Mouse (Mus musculus) neural tube, embryonic 12.5 days (tissue): Measurements from ENCODE around the gene Bcl2l1. TPM values are rescaled to one million over a fixed set of nuclear protein-coding genes. Genes with fewer than 3 reads are reported as not detected.
A peak's percentile ranks its signal among the peaks of the same experiment; 100 is the strongest.

ENCODE experiments used
- ATAC-seq: fragments of 200-750 bp; cut with Nextera tagmentation; 2 replicates; pipeline ENCODE4 v1.8.0; 2017; ENCODE audit warnings: low read depth, mild to moderate bottlenecking, moderate TSS enrichment, moderate library complexity; ENCODE audit not compliant: low FRiP score
- H3K27ac ChIP-seq: fragments of 300-500 bp; sonication (generic); 2 replicates; pipeline ENCODE4 v1.5.1; 2016
- H3K27me3 ChIP-seq: fragments of 300-500 bp; sonication (generic); replicated peaks from 2 replicates; pipeline ENCODE4 v1.6.1; 2016; ENCODE audit warnings: mild to moderate bottlenecking
- H3K36me3 ChIP-seq: fragments of 300-500 bp; sonication (generic); 2 replicates; pipeline ENCODE4 v1.6.1; 2016; ENCODE audit warnings: mild to moderate bottlenecking
- H3K4me1 ChIP-seq: fragments of 300-500 bp; sonication (generic); 2 replicates; pipeline ENCODE4 v1.6.1; 2016
- H3K4me2 ChIP-seq: fragments of 300-500 bp; sonication (generic); replicated peaks from 2 replicates; pipeline ENCODE4 v1.6.1; 2016; ENCODE audit warnings: mild to moderate bottlenecking
- H3K4me3 ChIP-seq: fragments of 300-500 bp; sonication (generic); 2 replicates; pipeline ENCODE4 v1.5.1; 2016
- H3K9ac ChIP-seq: fragments of 300-500 bp; sonication (generic); 2 replicates; pipeline ENCODE4 v1.6.1; 2016; ENCODE audit warnings: mild to moderate bottlenecking
- H3K9me3 ChIP-seq: fragments of 300-500 bp; sonication (generic); 2 replicates; pipeline ENCODE4 v1.6.1; 2016; ENCODE audit warnings: mild to moderate bottlenecking
- WGBS: fragments of 180-500 bp; shearing (Covaris S2); methylation state at CpG from one replicate; pipeline ENCODE4 v1.1.7; 2016; 5-methylcytosine and 5-hydroxymethylcytosine counted together
- polyA plus RNA-seq: library from polyadenylated mRNA; unstranded; fragments of >200 nt; fragmentation: Nextera tagmentation; extraction: Ambion mirVana; gene quantifications from 2 replicates; pipeline ENCODE4 v1.2.1, GENCODE M21; 2016

Gene Bcl2l1
- polyA plus RNA-seq, 1 experiment from 2014 or later, result 153 TPM

DNA sequence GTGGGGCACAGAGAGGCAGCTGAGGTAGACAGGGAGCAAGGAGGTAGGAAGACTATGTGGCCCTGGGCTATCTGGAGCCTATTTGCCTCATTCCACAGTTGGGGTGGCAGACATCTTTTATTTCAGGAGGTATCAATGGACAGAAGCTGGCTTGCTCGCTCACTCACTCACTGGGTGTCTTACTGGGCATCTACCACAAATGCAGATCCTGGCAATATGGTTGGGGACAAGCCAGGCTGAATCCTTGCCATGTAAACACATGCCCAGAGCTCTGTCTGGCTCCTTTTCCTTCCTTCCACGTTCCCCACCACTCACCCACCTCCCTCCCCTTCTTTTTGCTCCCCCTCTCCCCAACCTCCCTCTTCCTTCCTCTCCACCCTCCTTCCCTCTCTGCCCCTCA, 74.0 kb downstream of the Bcl2l1 start:
- no peaks in the 10 kb centered on the region for H3K36me3 ChIP-seq
- H3K9me3 ChIP-seq, result no peaks in the 10 kb centered on the region
- H3K4me1 ChIP-seq, result peaks cover 15% of the 10 kb centered on the region
- ATAC-seq, result no peak
- H3K27ac ChIP-seq, result no peak overlapping the region
- H3K4me3 ChIP-seq, result no peak overlapping the region
- no peaks in the 10 kb centered on the region; the same call in 1 of the 2 replicates for H3K27me3 ChIP-seq
- no peak overlapping the region for H3K4me2 ChIP-seq
- no peak overlapping the region for H3K9ac ChIP-seq
- 77% methylated on average over 2 of the region's 2 CpGs for WGBS

DNA sequence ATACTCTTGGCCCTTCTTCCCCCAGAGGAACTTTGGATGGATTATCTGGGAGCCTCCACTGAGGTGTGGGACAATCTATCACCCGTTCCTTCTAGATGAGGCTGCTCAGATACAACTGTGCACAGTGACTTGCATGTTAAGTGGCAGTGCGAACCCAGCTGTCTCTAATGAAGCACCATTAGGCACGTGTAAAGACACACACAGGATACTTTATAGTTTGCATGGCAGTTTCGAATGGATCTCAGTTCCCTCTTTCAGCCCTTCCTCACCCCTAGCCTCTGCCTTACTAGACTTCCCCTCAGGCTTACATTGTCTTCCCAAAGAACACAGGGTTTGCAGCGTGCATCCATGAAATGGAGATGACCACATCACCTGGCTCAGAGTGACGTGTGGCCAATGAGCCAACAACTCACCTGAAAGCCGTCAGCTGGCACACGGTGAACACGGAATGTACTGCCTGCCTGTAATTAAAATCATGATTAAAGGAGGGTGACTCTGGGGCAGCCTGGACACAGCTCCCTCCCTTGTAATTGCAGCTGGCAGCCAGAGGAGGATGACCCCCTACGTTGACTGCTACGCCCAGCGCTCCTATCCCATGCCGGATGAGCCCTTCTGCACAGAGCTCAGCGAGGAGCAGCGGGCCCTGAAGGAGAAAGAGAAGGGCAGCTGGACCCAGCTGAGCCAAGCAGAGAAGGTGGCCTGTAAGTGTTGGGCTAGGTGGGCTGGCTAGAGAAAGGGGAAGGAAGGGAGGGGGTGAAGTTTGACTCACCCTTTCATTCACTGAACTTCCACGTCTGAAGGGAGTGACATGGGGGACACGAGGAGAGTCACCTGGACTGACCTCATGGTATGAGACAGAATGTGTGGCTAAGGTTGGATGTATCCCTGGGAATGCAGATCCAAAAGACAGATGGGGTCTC, 74.8 kb downstream of the Bcl2l1 start:
- H3K36me3 ChIP-seq, result no peaks in the 10 kb centered on the region
- WGBS, result 55% methylated on average over 17 of the region's 17 CpGs
- H3K9me3 ChIP-seq, result no peaks in the 10 kb centered on the region
- H3K27ac ChIP-seq, result no peak overlapping the region
- H3K4me3 ChIP-seq, result no peak overlapping the region
- H3K27me3 ChIP-seq, result no peaks in the 10 kb centered on the region; the same call in 1 of the 2 replicates
- H3K9ac ChIP-seq, result no peak overlapping the region
- no peak overlapping the region for H3K4me2 ChIP-seq
- peaks cover 15% of the 10 kb centered on the region for H3K4me1 ChIP-seq
- ATAC-seq, result no peak

DNA sequence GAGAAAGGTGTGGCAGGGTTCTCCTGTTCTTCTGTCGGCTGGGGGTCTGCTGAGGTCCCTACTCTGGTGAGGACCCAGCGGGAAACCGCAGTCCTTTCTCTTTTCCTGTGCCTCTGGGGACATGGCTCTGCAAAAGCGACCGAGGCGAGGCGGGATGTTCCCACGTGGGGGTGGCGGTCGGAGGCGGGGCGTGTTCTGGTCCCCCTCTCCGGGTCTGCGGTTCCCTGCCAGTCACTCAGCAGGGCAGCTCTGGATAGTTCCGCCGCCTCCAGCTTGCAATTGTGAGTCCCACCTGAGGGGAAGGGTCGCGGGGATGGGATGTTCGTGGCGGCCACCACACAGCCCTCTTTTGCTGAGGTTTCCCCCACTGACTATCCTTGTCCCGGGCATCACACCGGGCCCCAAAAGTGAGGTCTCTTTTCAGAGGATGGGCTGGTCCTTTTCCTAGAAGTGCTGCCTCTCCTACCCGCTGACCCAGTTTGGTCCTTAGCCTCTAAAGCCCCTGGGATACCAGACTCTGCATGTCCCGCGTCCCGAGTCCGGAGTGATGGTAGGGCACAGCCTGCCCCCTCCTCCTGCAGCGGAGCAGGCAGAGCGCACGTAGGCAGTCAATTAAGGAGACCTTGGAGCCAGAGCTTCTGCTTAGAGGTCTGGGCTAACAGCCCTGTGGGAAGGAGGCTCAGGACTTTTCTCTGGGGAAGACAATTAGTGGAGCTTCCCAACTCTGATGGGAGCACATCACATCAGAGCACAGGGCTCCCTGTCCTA, 77.4 kb downstream of the Bcl2l1 start, which contains the start of gene Cox4i2:
Gene Cox4i2, plus strand, starts transcription at position 230 of the 768 bp plus-strand sequence.
- no peaks in the 10 kb centered on the region for H3K9me3 ChIP-seq
- no peaks in the 10 kb centered on the region; the same call in 1 of the 2 replicates for H3K27me3 ChIP-seq
- no peak within 1 kb of the TSS for H3K27ac ChIP-seq
- H3K4me1 ChIP-seq, result peaks cover 15% of the 10 kb centered on the region
- H3K4me3 ChIP-seq, result no peak within 1 kb of the TSS
- WGBS, result 2% methylated on average over 30 of the region's 30 CpGs
- H3K4me2 ChIP-seq, result peak within 1 kb of the TSS; percentile 57
- ATAC-seq, result no peak
- no peaks in the 10 kb centered on the region for H3K36me3 ChIP-seq
- peak within 1 kb of the TSS; percentile 47 for H3K9ac ChIP-seq

DNA sequence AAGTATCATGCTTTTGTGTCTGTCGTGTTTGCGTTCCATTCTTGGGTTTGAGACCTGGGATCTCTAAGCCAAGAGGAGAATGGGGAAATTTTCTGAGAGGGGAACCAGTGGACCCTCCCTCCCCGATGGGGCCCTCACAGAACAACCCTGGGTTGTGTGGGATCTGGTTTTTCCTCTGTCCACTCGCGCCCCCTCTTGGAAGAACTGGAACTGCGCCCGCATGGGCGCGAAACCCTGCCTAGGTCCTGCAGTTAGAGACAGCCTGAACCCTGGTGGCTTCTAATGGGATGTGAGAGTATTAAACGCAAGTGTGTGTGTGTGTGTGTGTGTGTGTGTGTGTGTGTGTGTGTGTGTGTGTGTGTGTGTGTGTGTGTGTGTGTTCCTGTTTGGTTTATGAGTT, 89.1 kb downstream of the Bcl2l1 start:
- peaks cover 39% of the 10 kb centered on the region for H3K4me1 ChIP-seq
- no peaks in the 10 kb centered on the region for H3K36me3 ChIP-seq
- no peaks in the 10 kb centered on the region for H3K27me3 ChIP-seq
- no peaks in the 10 kb centered on the region for H3K9me3 ChIP-seq
- H3K4me3 ChIP-seq, result no peak overlapping the region
- WGBS, result 24% methylated on average over 10 of the region's 10 CpGs
- no peak overlapping the region for H3K27ac ChIP-seq
- H3K9ac ChIP-seq, result no peak overlapping the region
- no peak overlapping the region for H3K4me2 ChIP-seq
- ATAC-seq, result no peak; the same call in 1 of the 2 replicates

DNA sequence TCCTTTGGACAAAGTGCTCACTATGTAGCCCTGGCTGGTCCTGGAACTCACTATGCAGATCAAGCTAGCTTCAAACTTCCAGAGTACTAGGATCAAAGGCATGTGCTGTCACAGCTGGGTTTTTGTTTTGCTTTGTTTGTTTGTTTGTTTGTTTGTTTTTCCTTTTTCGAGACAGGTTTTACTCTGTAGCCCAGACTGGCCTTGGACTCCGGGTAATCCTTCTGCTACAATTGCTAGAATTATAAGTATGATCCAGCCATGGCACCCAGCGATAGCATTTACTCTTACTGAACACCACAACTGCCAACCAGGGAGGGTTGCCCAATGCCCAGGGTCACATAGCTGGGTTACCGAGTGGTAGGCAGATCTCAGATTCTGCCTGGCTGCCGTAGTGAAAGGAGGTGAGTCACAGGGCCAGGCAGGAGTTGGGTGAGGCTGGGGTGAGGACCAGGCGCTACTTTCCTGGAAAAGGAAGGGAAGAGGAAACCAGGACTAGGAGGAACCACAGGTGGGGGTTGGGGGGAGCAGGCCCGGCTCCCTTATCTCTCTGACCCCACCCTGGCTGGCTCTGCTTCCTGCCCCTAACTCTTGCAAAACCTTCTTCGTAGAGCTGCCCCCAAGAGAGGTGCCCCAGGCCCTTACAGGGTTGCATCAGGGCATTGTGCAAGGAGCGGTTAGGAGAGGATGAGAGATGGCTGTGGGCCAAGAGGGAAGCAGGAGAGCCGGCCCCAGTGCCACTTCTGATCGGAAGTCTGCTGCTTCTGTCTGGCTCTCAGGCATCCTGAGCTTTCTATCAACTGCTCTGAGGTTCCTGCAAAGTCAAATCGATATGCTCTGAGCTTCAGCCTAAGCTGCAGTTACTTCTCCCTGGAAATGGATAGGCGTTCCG, 90.1 kb downstream of the Bcl2l1 start:
- no peaks in the 10 kb centered on the region for H3K36me3 ChIP-seq
- H3K9ac ChIP-seq, result peak overlapping the region; percentile 49; the same call in 1 of the 2 replicates
- H3K4me1 ChIP-seq, result peaks cover 47% of the 10 kb centered on the region
- H3K27me3 ChIP-seq, result no peaks in the 10 kb centered on the region
- peak; percentile 31; the same call in 1 of the 2 replicates for ATAC-seq
- H3K9me3 ChIP-seq, result no peaks in the 10 kb centered on the region
- H3K27ac ChIP-seq, result 0 out of 2 replicates have a peak overlapping the region, but pooled peaks have one; percentile 18
- 56% methylated on average over 14 of the region's 14 CpGs for WGBS
- peak overlapping the region; percentile 40 for H3K4me2 ChIP-seq
- H3K4me3 ChIP-seq, result no peak overlapping the region

DNA sequence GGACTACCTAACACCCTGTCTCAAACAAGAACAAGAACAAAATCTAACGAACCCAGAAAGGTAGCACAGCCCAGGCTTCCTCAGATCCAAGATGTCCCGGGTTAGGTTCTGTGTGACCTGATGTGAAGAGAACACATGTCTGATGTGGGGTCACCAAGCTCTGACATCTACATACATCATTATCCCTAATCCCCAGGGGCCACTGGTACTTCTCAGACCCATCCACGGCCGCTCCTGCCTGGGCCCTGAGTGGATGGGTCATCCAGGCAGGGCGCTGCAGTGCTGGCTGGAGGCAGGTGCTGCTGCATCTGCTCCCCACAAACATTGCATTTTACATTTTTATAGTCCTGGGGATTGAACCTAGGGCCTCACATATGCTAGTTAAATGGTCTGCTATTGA, 91.0 kb downstream of the Bcl2l1 start:
- H3K36me3 ChIP-seq, result no peaks in the 10 kb centered on the region
- no peaks in the 10 kb centered on the region for H3K27me3 ChIP-seq
- no peak for ATAC-seq
- H3K9ac ChIP-seq, result no peak overlapping the region
- peaks cover 55% of the 10 kb centered on the region for H3K4me1 ChIP-seq
- 62% methylated on average over 5 of the region's 5 CpGs for WGBS
- no peak overlapping the region for H3K4me2 ChIP-seq
- H3K9me3 ChIP-seq, result no peaks in the 10 kb centered on the region
- H3K27ac ChIP-seq, result no peak overlapping the region
- H3K4me3 ChIP-seq, result no peak overlapping the region

DNA sequence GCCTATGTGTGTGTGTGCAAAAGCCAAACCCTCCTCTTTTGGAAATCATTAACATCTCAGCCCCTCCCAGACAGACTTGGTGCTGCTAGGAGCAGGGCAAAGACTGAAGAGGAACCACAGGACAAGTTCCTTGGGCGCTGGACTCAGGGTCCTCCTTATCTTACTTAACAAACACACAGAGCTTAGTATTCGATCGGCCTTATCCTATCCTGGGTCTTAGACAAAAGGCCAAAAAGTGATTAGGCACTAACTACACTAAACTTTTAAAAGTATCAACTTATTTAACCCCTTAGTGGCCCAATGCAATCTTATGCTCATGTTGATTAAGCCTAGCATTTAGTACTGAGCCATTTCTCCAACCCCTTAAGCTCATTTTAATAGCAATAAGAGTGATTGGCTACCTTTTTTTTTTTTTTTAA, 91.7 kb downstream of the Bcl2l1 start:
- H3K9ac ChIP-seq, result no peak overlapping the region
- no peak overlapping the region for H3K4me3 ChIP-seq
- no peaks in the 10 kb centered on the region for H3K36me3 ChIP-seq
- peak overlapping the region; percentile 92 for H3K4me2 ChIP-seq
- 33% methylated on average over 3 of the region's 3 CpGs for WGBS
- H3K27me3 ChIP-seq, result no peaks in the 10 kb centered on the region
- no peak for ATAC-seq
- H3K27ac ChIP-seq, result no peak overlapping the region
- H3K4me1 ChIP-seq, result peaks cover 59% of the 10 kb centered on the region
- no peaks in the 10 kb centered on the region for H3K9me3 ChIP-seq

DNA sequence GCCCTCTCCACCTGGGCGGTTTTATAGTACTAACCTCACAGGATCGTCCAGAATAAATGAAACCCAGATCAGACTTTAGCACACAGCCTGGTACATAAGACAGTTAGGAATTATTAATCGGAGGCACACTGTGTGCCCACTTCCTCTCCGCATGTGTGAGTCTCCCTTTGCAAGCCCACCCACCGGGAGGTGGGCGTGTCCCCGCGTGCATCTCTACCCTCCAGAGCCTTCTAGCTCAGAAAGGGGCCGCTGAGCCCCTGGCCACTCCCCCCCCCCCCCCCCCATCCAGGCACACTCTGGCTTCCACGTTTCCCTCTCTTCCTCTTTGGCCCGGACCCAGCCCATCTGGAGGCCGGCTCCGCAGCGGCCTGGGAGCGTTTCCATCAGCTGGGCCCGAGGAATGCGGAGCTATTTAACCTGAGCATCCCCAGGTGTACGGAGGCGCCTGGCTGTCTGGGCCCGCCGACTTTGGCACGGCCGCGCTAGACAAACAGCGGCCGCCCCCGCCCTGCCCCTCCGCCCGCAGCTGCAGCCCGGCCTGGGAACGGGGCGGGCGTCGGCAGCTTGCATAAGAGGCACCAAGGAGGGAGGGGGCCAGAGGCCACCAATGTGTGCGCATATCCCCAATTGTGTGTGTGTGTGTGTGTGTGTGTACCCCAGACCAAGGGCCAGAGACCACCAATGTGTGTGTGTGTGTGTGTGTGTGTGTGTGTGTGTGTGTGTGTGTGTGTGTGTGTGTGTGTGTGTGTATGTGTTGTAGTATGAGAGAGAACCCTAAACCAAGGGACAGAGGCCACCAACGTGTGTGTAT, 92.3 kb downstream of the Bcl2l1 start:
- no peaks in the 10 kb centered on the region for H3K9me3 ChIP-seq
- peak; percentile 27 for ATAC-seq
- H3K4me1 ChIP-seq, result peaks cover 64% of the 10 kb centered on the region
- peak overlapping the region; percentile 37 for H3K4me3 ChIP-seq
- WGBS, result under 1% methylated on average over 36 of the region's 36 CpGs
- peak overlapping the region; percentile 55 for H3K9ac ChIP-seq
- H3K36me3 ChIP-seq, result no peaks in the 10 kb centered on the region
- H3K27ac ChIP-seq, result peak overlapping the region; percentile 37; the same call in 1 of the 2 replicates
- H3K27me3 ChIP-seq, result no peaks in the 10 kb centered on the region
- H3K4me2 ChIP-seq, result peak overlapping the region; percentile 92

DNA sequence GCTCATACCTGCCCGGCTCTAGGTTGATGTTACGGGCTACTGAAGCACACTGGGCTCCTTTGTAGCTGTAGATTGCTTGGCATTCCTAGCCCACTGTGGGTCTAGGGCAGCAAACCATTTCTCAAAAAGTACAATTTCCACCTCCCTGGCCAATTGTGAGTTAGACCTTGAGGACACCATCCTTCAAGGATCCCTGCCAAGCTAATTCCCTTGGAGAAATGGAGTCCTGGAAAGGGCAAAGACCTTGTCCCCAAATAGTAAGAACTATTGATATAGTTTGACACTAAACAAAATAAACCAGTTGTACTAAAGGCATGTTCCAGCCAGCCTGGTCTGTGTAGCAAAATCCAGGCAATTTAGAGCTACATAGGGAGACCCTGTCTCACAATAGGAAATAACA, 93.2 kb downstream of the Bcl2l1 start:
- Histone ChIP-seq H3K4me2 (peak overlapping the region; percentile 92), H3K9ac (peak overlapping the region; percentile 87), H3K27ac (peak overlapping the region; percentile 3; the same call in 1 of the 2 replicates), H3K9me3 (no peaks in the 10 kb centered on the region), H3K4me3 (peak overlapping the region; percentile 68), H3K27me3 (no peaks in the 10 kb centered on the region), H3K36me3 (no peaks in the 10 kb centered on the region), H3K4me1 (peaks cover 67% of the 10 kb centered on the region)
- WGBS, result 62% methylated on average over 2 of the region's 2 CpGs
- no peak for ATAC-seq

DNA sequence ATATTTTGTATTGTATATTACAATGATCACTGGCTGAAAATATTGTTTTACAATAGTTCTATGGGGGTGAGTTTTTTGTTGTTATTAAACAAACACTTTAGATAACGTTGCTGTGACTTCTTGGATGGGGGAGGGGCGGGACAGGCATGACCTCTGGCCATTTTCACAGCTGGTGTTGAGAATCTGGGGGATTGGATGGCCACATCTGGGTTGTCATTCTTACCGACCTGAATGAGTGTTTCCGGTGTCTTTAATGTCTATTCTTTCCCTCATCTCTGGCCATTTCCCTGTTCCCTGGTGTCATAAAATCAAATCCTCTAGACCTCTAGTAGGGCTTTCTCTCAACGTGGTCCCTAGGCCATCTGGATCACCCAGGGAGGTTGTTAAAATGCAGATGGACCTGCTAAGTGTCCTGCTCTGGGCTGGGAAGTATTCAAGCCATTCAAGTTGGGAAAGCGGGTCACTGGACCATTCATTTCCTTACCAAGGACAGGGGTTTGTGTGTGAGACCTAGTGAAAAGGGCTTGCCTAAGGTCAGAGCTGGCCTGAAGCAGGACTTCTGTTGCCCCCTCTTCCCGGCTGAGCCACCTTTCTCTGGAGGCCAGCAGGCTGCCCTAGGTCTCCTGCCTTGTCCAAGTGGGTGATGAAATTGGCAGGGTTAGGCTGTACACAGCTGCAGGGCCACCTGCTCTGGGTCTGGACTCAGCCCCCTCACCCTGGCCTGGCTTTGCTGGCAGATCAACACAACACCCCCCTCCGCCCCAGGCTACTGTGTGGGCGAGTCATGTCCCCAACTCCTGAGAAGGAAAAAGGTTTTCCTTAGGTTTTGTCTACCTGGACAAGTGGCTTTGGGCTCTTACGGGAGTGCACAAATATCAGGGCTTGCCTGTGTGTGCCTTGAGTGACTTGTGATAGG, 94.0 kb downstream of the Bcl2l1 start:
- H3K4me1 ChIP-seq, result peaks cover 67% of the 10 kb centered on the region
- H3K36me3 ChIP-seq, result no peaks in the 10 kb centered on the region
- no peak for ATAC-seq
- no peaks in the 10 kb centered on the region for H3K27me3 ChIP-seq
- H3K9ac ChIP-seq, result peak overlapping the region; percentile 87
- H3K9me3 ChIP-seq, result no peaks in the 10 kb centered on the region
- 8% methylated on average over 10 of the region's 10 CpGs for WGBS
- H3K4me2 ChIP-seq, result peak overlapping the region; percentile 92
- peak overlapping the region; percentile 3; the same call in 1 of the 2 replicates for H3K27ac ChIP-seq
- peak overlapping the region; percentile 68 for H3K4me3 ChIP-seq
